Mouse (Mus musculus): ENCODE results near the gene Gm15097. TPM values are rescaled to one million over a fixed set of nuclear protein-coding genes. Genes with fewer than 3 reads are reported as not detected.
A peak's percentile ranks its signal among the peaks of the same experiment; 100 is the strongest.
"Not testable (repeated sequence)": the region's sequence is repeated elsewhere in the genome, so short reads cannot be mapped to it uniquely, and the experiment has no call there.

The Gm15097 gene
- not detected for total RNA-seq (2021)
- long read RNA-seq, experiment 1 = 0 reads
- long read RNA-seq, experiment 2 = 0 reads

DNA sequence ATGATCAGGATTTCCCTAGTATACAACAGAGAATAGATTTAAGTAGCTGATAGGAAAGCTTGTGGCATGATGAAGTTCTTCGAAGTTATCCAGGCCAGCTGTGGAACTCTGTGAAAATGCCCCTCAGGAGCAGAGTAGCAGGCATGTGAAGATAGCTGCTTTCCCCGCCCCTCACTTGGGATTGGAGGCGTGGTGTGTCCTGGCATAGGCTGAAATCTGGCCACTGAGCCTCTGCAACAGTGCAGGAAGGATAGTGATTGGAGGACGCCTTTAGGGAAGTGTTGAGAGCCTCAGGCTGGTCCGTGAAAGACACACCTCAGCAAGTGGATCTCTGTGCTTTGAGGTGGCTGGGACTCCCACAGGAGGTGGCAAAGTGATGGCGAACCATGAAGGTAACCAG is at the start of gene Gm15097:
Gene Gm15097, plus strand, starts transcription at position 301 of the 400 bp plus-strand sequence.
- H3K4me3 ChIP-seq; intact Hi-C loops (cut with DNase I); H3K27ac ChIP-seq; DNase-seq: not testable (repeated sequence)

GRCm38 (mm10) chrX:149762853-149763252 is 21.4 kb upstream of the Gm15097 start:
- peak; percentile 54 for TF ChIP-seq CTCF (IDR thresholded peaks at IDR 0.05)
- intact Hi-C loops (cut with DNase I); DNase-seq; H3K27ac ChIP-seq; H3K4me3 ChIP-seq: not testable (repeated sequence)

DNA sequence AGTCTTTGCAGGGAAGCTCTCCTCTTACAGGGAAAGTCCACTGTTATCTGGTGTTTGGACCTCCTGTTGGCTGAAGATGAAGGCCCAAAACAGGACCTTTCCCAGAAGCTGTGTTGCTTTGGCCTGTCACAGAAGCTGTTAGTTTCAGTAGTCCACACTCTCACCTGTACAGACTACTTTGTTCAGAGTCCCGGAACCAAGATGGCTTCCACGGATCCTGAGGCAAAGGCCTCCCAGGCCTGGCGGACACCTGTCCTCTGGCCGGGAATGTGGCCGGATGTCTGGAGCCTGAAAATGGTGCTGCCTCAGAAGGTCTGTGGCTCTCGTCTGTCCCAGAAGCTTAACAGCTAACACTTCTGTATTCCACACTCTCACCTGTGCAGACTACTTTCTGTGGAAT is 26.9 kb downstream of the Gm15097 start:
- H3K4me3 ChIP-seq; intact Hi-C loops (cut with DNase I); H3K27ac ChIP-seq; DNase-seq: not testable (repeated sequence)

Other genes with a start within 250 kb of the Gm15097 start
- gene Gm10439, start 189.9 kb upstream of the Gm15097 start, total RNA-seq (2021) = not detected
- not detected for gene Gm15091, start 157.2 kb downstream of the Gm15097 start, total RNA-seq (2021)